Mouse (Mus musculus) lung, embryonic 16.5 days (tissue): ENCODE data around the gene Inka2. TPM values are rescaled to one million over a fixed set of nuclear protein-coding genes. Genes with fewer than 3 reads are reported as not detected.

ENCODE experiments used
- ATAC-seq: fragments of 200-750 bp; cut with Nextera tagmentation; 2 replicates; pipeline ENCODE4 v1.8.0; 2017; ENCODE audit warnings: low read depth, mild to moderate bottlenecking, moderate library complexity
- H3K27ac ChIP-seq: fragments of 300-500 bp; sonication (generic); 2 replicates; pipeline ENCODE4 v1.5.1; 2014; ENCODE audit warnings: mild to moderate bottlenecking, control low read depth, low read length
- H3K27me3 ChIP-seq: fragments of 300-500 bp; sonication (generic); 2 replicates; pipeline ENCODE4 v1.6.1; 2014; ENCODE audit warnings: low read depth, low read length, mixed read lengths; ENCODE audit not compliant: control insufficient read depth, insufficient read depth
- H3K36me3 ChIP-seq: fragments of 300-500 bp; sonication (generic); 2 replicates; pipeline ENCODE4 v1.6.1; 2014; ENCODE audit warnings: low read length; ENCODE audit not compliant: control insufficient read depth, insufficient read depth
- H3K4me1 ChIP-seq: fragments of 300-500 bp; sonication (generic); replicated peaks from 2 replicates; pipeline ENCODE4 v1.6.1; 2014; ENCODE audit warnings: low read length, mixed read lengths; ENCODE audit not compliant: control insufficient read depth, insufficient read depth
- H3K4me2 ChIP-seq: fragments of 300-500 bp; sonication (generic); 2 replicates; pipeline ENCODE4 v1.6.1; 2014; ENCODE audit warnings: low read depth, low read length, control low read depth
- H3K4me3 ChIP-seq: fragments of 300-500 bp; sonication (generic); 2 replicates; pipeline ENCODE4 v1.5.1; 2014; ENCODE audit warnings: mild to moderate bottlenecking, low read length, control low read depth
- H3K9ac ChIP-seq: fragments of 300-500 bp; sonication (generic); 2 replicates; pipeline ENCODE4 v1.6.1; 2014; ENCODE audit warnings: low read length, control low read depth
- H3K9me3 ChIP-seq: fragments of 300-500 bp; sonication (generic); 2 replicates; pipeline ENCODE4 v1.6.1; 2016; ENCODE audit warnings: low read length; ENCODE audit not compliant: control insufficient read depth
- WGBS: fragments of 180-500 bp; shearing (Covaris S2); extraction: QIAGEN DNeasy Blood & Tissue Kit; methylation state at CpG from one replicate; pipeline ENCODE4 v1.1.7; 2014; 5-methylcytosine and 5-hydroxymethylcytosine counted together
- polyA plus RNA-seq: library from polyadenylated mRNA; unstranded; fragments of >200 nt; fragmentation: Nextera tagmentation; extraction: Ambion mirVana; gene quantifications from 2 replicates; pipeline ENCODE4 v1.2.1, GENCODE M21; 2015

Gene Inka2
- polyA plus RNA-seq, 1 experiment from 2014 or later: 2.5 TPM

GRCm38 (mm10) chr3:105718746-105719145 is 14.3 kb downstream of the Inka2 start:
- Histone ChIP-seq H3K27me3 (no peaks in the 10 kb centered on the region), H3K9ac (no peak overlapping the region), H3K27ac (no peak overlapping the region), H3K4me3 (no peak overlapping the region), H3K4me1 (peaks cover 7% of the 10 kb centered on the region; the same call in 1 of the 2 replicates), H3K36me3 (no peaks in the 10 kb centered on the region), H3K4me2 (no peak overlapping the region), H3K9me3 (no peaks in the 10 kb centered on the region)
- no peak for ATAC-seq
- 32% methylated on average over 4 of the region's 4 CpGs for WGBS

GRCm38 (mm10) chr3:105719979-105720378 is 15.6 kb downstream of the Inka2 start:
- no peaks in the 10 kb centered on the region for H3K9me3 ChIP-seq
- WGBS: 64% methylated on average over 4 of the region's 4 CpGs
- H3K4me3 ChIP-seq: no peak overlapping the region
- H3K4me1 ChIP-seq: no peaks in the 10 kb centered on the region
- ATAC-seq: no peak
- H3K9ac ChIP-seq: no peak overlapping the region
- H3K4me2 ChIP-seq: no peak overlapping the region
- no peaks in the 10 kb centered on the region for H3K27me3 ChIP-seq
- H3K27ac ChIP-seq: no peak overlapping the region
- H3K36me3 ChIP-seq: no peaks in the 10 kb centered on the region

GRCm38 (mm10) chr3:105720514-105720913 is 16.1 kb downstream of the Inka2 start:
- H3K4me2 ChIP-seq: no peak overlapping the region
- H3K27me3 ChIP-seq: no peaks in the 10 kb centered on the region
- no peak overlapping the region for H3K27ac ChIP-seq
- no peak for ATAC-seq
- no peaks in the 10 kb centered on the region for H3K36me3 ChIP-seq
- no peak overlapping the region for H3K4me3 ChIP-seq
- 58% methylated on average over 4 of the region's 4 CpGs for WGBS
- H3K9me3 ChIP-seq: no peaks in the 10 kb centered on the region
- H3K4me1 ChIP-seq: no peaks in the 10 kb centered on the region
- no peak overlapping the region for H3K9ac ChIP-seq

GRCm38 (mm10) chr3:105721681-105722201 is 17.3 kb downstream of the Inka2 start:
- Histone ChIP-seq H3K9ac (no peak overlapping the region), H3K4me2 (no peak overlapping the region), H3K9me3 (no peaks in the 10 kb centered on the region), H3K27ac (no peak overlapping the region), H3K4me1 (no peaks in the 10 kb centered on the region), H3K36me3 (no peaks in the 10 kb centered on the region), H3K4me3 (no peak overlapping the region), H3K27me3 (no peaks in the 10 kb centered on the region)
- WGBS: 56% methylated on average over 2 of the region's 2 CpGs
- ATAC-seq: no peak

GRCm38 (mm10) chr3:105722510-105722909 is 18.1 kb downstream of the Inka2 start:
- no peak overlapping the region for H3K27ac ChIP-seq
- H3K4me2 ChIP-seq: no peak overlapping the region
- 78% methylated on average over 3 of the region's 3 CpGs for WGBS
- ATAC-seq: no peak
- no peaks in the 10 kb centered on the region for H3K9me3 ChIP-seq
- H3K36me3 ChIP-seq: no peaks in the 10 kb centered on the region
- H3K9ac ChIP-seq: no peak overlapping the region
- H3K27me3 ChIP-seq: no peaks in the 10 kb centered on the region
- H3K4me1 ChIP-seq: no peaks in the 10 kb centered on the region
- H3K4me3 ChIP-seq: no peak overlapping the region

GRCm38 (mm10) chr3:105726037-105726436 is 21.6 kb downstream of the Inka2 start:
- H3K4me3 ChIP-seq: no peak overlapping the region
- peaks cover 5% of the 10 kb centered on the region; the same call in 1 of the 2 replicates for H3K36me3 ChIP-seq
- H3K9ac ChIP-seq: no peak overlapping the region
- no peaks in the 10 kb centered on the region for H3K9me3 ChIP-seq
- H3K4me2 ChIP-seq: no peak overlapping the region
- no peak overlapping the region for H3K27ac ChIP-seq
- no peaks in the 10 kb centered on the region for H3K27me3 ChIP-seq
- no peaks in the 10 kb centered on the region for H3K4me1 ChIP-seq
- ATAC-seq: no peak
- WGBS: 0% methylated on average over 1 of the region's 1 CpGs

- ATAC-seq: no peak
- no peaks in the 10 kb centered on the region for H3K27me3 ChIP-seq
- no peak overlapping the region for H3K9ac ChIP-seq
- 91% methylated on average over 4 of the region's 4 CpGs for WGBS
- no peaks in the 10 kb centered on the region for H3K9me3 ChIP-seq
- 0 out of 2 replicates have a peak, but pooled peaks cover 5% of the 10 kb centered on the region for H3K4me1 ChIP-seq
- H3K4me3 ChIP-seq: no peak overlapping the region
- H3K4me2 ChIP-seq: no peak overlapping the region
- peaks cover 5% of the 10 kb centered on the region; the same call in 1 of the 2 replicates for H3K36me3 ChIP-seq
- H3K27ac ChIP-seq: no peak overlapping the region
Observed at GRCm38 (mm10) chr3:105732360-105732759, 28.0 kb downstream of the Inka2 start.

GRCm38 (mm10) chr3:105733538-105733937 is 29.1 kb downstream of the Inka2 start:
- no peaks in the 10 kb centered on the region for H3K27me3 ChIP-seq
- no peak overlapping the region for H3K4me3 ChIP-seq
- ATAC-seq: peak; percentile 68
- H3K9me3 ChIP-seq: no peaks in the 10 kb centered on the region
- no peak overlapping the region for H3K27ac ChIP-seq
- 68% methylated on average over 4 of the region's 4 CpGs for WGBS
- H3K9ac ChIP-seq: no peak overlapping the region
- 0 out of 2 replicates have a peak, but pooled peaks cover 5% of the 10 kb centered on the region for H3K4me1 ChIP-seq
- peaks cover 5% of the 10 kb centered on the region; the same call in 1 of the 2 replicates for H3K36me3 ChIP-seq
- no peak overlapping the region for H3K4me2 ChIP-seq

GRCm38 (mm10) chr3:105735285-105735684 is 30.9 kb downstream of the Inka2 start:
- no peaks in the 10 kb centered on the region for H3K27me3 ChIP-seq
- H3K36me3 ChIP-seq: peaks cover 5% of the 10 kb centered on the region; the same call in 1 of the 2 replicates
- no peak overlapping the region for H3K4me2 ChIP-seq
- ATAC-seq: no peak
- H3K27ac ChIP-seq: peak overlapping the region; percentile 32; the same call in 1 of the 2 replicates
- no peak overlapping the region for H3K9ac ChIP-seq
- no peak overlapping the region for H3K4me3 ChIP-seq
- H3K4me1 ChIP-seq: 0 out of 2 replicates have a peak, but pooled peaks cover 5% of the 10 kb centered on the region
- H3K9me3 ChIP-seq: no peaks in the 10 kb centered on the region
